Mouse (Mus musculus) embryonic facial prominence, embryonic 11.5 days (tissue): ENCODE results near the gene Prss44. TPM values are rescaled to one million over a fixed set of nuclear protein-coding genes. Genes with fewer than 3 reads are reported as not detected.

ENCODE experiments used
- ATAC-seq: fragments of 200-750 bp; cut with Nextera tagmentation; replicated peaks from 2 replicates; pipeline ENCODE4 v1.8.0; 2017; ENCODE audit warnings: low read depth; ENCODE audit not compliant: insufficient number of reproducible peaks, low FRiP score, low TSS enrichment
- DNase-seq: peaks from one replicate; pipeline ENCODE4 v3.0.0-alpha.2; 2015; ENCODE audit warnings: low spot score
- H3K27ac ChIP-seq: fragments of 300-500 bp; sonication (generic); replicated peaks from 2 replicates; pipeline ENCODE4 v1.5.1; 2014; ENCODE audit warnings: mild to moderate bottlenecking, low read depth, low read length, control low read depth
- H3K27me3 ChIP-seq: fragments of 300-500 bp; sonication (generic); 2 replicates; pipeline ENCODE4 v1.6.1; 2014; ENCODE audit warnings: mild to moderate bottlenecking, low read length, moderate library complexity, mixed read lengths; ENCODE audit not compliant: control insufficient read depth, insufficient read depth
- H3K36me3 ChIP-seq: fragments of 300-500 bp; sonication (generic); replicated peaks from 2 replicates; pipeline ENCODE4 v1.6.1; 2014; ENCODE audit warnings: low read depth, mild to moderate bottlenecking, low read length, moderate library complexity, mixed read lengths; ENCODE audit not compliant: control insufficient read depth, insufficient read depth
- H3K4me1 ChIP-seq: fragments of 300-500 bp; sonication (generic); 2 replicates; pipeline ENCODE4 v1.6.1; 2014; ENCODE audit warnings: low read length, mixed read lengths; ENCODE audit not compliant: control insufficient read depth, insufficient read depth
- H3K4me2 ChIP-seq: fragments of 300-500 bp; sonication (generic); 2 replicates; pipeline ENCODE4 v1.6.1; 2014; ENCODE audit warnings: low read depth, mild to moderate bottlenecking, control low read depth, low read length, moderate library complexity
- H3K4me3 ChIP-seq: fragments of 300-500 bp; sonication (generic); 2 replicates; pipeline ENCODE4 v1.5.1; 2014; ENCODE audit warnings: low read depth, low read length, control low read depth
- H3K9ac ChIP-seq: fragments of 300-500 bp; sonication (generic); replicated peaks from 2 replicates; pipeline ENCODE4 v1.6.1; 2014; ENCODE audit warnings: mild to moderate bottlenecking, control low read depth, low read length
- H3K9me3 ChIP-seq: fragments of 300-500 bp; sonication (generic); replicated peaks from 2 replicates; pipeline ENCODE4 v1.6.1; 2016; ENCODE audit warnings: mild to moderate bottlenecking, low read length, inconsistent platforms, mixed read lengths; ENCODE audit not compliant: control insufficient read depth
- WGBS: fragments of 180-500 bp; shearing (Covaris S2); extraction: QIAGEN DNeasy Blood & Tissue Kit; methylation state at CpG from one replicate; pipeline ENCODE4 v1.1.7; 2014; 5-methylcytosine and 5-hydroxymethylcytosine counted together
- polyA plus RNA-seq: library from polyadenylated mRNA; unstranded; fragments of >200 nt; fragmentation: Nextera tagmentation; extraction: Ambion mirVana; gene quantifications from 2 replicates; pipeline ENCODE4 v1.2.1, GENCODE M21; 2014

Prss44 gene
- polyA plus RNA-seq = not detected in 2 replicates

DNA sequence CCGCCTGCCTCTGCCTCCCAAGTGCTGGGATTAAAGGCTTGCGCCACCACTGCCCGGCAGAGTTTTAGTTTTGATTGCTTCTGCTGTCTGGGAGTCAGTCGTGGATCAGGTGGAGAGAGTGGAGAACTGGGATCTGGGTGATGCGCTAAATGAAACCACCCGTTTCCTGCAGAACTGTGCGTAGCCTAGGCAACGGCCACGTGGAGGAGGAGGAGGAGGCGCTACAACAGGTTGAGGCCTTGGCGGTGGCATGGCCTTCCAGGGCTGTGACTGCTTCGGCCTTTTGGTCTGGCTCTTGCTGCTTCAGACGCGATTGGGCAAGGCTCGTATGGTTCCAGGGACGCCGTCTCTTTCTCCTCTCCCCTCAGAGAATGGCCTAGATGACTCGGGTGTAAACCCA, at the start of gene Prss44:
Gene Prss44 (plus strand): TSS at position 206 of the 400 bp plus-strand sequence.
- WGBS = 65% methylated on average over 18 of the region's 18 CpGs
- no peak for ATAC-seq
- DNase-seq = peak; percentile 13

DNA sequence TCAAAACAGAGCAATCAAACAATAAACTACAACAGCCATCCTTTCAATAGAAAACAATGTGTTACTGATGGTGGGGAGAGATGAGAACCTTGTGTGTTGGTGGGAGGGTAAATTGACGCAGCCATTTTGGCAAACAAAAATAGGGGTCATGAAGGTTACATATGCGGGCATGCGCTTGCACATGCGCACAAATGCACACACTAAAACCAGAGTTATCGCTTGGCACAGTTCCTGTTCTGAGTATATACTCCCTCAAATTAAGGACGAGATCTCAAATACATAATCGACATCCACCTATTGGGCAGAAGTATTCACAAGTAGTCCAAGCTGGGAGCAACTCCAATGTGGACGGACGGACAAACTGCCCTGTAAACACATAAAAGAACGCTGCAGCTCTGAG, 41.5 kb upstream of the Prss44 start:
- no peak overlapping the region for H3K27ac ChIP-seq
- no peaks in the 10 kb centered on the region for H3K36me3 ChIP-seq
- H3K4me2 ChIP-seq = no peak overlapping the region
- H3K9ac ChIP-seq = no peak overlapping the region
- no peak for ATAC-seq
- no peaks in the 10 kb centered on the region for H3K27me3 ChIP-seq
- no peaks in the 10 kb centered on the region for H3K4me1 ChIP-seq
- whole genome bisulfite sequencing = 91% methylated on average over 10 of the region's 10 CpGs
- H3K4me3 ChIP-seq = no peak overlapping the region
- no peaks in the 10 kb centered on the region for H3K9me3 ChIP-seq
- DNase-seq = no peak

More for the DNA sequence above, at the start of gene Prss44:
- Histone ChIP-seq H3K36me3 (no peaks in the 10 kb centered on the region), H3K4me2 (no peak within 1 kb of the TSS), H3K27me3 (no peaks in the 10 kb centered on the region), H3K4me1 (no peaks in the 10 kb centered on the region), H3K9me3 (no peaks in the 10 kb centered on the region), H3K27ac (no peak within 1 kb of the TSS), H3K9ac (no peak within 1 kb of the TSS), H3K4me3 (no peak within 1 kb of the TSS)

DNA sequence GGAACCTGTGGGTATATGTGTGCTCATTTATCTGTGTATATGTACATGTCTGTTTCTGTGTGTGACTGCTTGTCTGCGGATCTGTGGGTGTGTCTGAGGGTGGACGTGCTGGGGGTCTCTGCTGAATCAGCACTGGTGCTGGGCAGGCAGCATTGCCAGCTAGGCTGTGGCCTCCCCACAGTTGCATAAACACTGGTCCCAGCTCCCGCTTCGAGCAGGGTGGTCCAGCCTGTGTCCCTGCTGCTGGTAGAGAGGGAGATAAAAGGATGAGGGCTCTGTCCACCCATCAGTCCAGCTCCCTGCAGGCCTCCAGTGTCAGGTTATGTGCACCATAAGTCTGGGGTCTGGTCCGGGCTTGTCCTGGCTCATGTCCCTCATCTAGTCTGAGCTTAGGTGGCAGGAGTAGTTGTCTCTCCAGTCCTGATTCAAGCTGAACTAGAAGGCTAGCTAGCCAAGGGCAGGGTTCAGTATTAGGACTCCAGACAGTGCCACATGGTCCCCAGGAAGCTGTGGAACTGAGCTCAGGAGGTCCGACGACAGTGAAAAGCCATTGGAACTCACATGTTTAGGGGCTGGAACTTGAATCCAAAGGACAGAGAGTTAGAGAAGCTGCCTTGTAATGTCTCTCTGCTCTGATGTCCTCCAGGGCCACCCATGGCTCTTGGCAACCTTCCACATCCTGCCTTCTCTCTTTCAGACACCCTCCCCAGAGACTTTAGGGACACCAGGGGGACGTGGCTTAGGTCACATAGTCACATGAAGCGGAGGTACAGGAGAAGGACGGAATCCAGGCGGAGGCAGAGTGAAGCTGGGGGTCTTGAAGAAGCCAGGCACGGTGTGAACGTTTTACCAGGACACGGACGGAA, 39.2 kb upstream of the Prss44 start:
- no peak overlapping the region for H3K4me3 ChIP-seq

DNA sequence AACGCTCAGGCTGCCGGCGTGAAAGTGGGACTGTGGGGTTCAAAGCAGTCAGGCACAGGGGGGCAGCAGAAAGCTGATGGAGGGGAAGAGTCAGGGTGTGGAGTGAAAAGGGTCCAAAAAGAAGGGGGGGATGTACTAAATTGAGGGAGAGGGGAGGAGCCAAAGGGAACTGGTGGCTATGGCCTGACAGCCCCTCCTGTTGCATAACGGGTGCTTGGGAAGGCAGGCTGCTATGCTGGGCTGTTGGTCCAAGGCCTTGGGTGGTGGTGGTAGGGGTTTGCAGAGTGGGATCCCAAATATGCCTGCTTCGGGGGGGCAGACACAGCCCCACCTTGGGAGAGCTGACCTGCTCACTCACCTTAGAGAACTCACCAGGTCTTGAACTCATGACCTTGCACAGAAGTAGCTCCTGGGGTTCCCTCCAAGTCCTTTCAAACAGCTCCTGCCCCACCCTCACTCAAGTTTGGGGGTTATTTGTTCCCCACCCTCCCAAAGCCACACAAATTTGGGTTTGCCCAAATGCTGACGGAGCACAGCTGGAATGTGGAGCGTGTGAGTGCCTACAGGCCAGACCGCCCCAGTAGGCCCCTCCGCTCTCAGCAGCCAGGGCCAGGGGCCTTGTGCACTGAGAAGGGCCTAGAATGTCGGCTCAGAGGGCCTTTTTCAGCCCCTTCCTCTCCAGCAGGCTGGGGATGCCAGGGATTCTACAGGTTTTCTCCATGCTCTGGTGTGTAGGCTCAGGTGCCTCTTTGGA, 38.3 kb upstream of the Prss44 start:
- Histone ChIP-seq H3K36me3 (no peaks in the 10 kb centered on the region), H3K27ac (no peak overlapping the region), H3K4me1 (0 out of 2 replicates have a peak, but pooled peaks cover 2% of the 10 kb centered on the region), H3K4me2 (no peak overlapping the region), H3K4me3 (no peak overlapping the region), H3K9me3 (no peaks in the 10 kb centered on the region), H3K27me3 (no peaks in the 10 kb centered on the region), H3K9ac (no peak overlapping the region; the same call in 1 of the 2 replicates)
- no peak for ATAC-seq
- WGBS = 79% methylated on average over 10 of the region's 10 CpGs
- DNase-seq = no peak

More for the DNA sequence above, 39.2 kb upstream of the Prss44 start:
- no peaks in the 10 kb centered on the region for H3K27me3 ChIP-seq
- no peak overlapping the region for H3K4me2 ChIP-seq
- DNase-seq (no peak), ATAC-seq (no peak)
- 73% methylated on average over 15 of the region's 15 CpGs for WGBS
- H3K36me3 ChIP-seq = no peaks in the 10 kb centered on the region
- H3K9me3 ChIP-seq = no peaks in the 10 kb centered on the region
- H3K9ac ChIP-seq = no peak overlapping the region
- H3K27ac ChIP-seq = no peak overlapping the region
- H3K4me1 ChIP-seq = no peaks in the 10 kb centered on the region

DNA sequence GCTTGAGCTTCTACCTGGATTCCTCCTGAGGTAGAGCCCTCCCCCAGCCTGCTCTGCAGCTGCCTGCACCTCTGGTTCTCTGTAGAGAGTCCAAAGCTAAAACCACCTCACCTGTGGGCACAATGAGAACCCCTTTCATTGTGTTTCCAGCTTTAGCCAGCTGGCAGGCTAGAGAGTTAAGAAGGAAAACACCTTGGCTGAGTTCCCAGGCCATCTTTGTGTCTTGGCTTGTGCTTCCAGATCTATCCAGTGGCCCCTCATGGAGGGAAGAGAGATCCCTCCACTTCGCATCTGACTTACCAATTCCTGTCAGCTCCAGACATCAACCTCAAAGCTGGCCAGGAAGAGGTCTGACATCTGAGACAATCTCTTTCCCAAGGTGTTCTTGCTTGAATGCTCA, 35.7 kb upstream of the Prss44 start:
- H3K4me3 ChIP-seq = no peak overlapping the region
- H3K36me3 ChIP-seq = no peaks in the 10 kb centered on the region
- no peaks in the 10 kb centered on the region for H3K27me3 ChIP-seq
- no peak for DNase-seq
- WGBS = 80% methylated on average over 1 of the region's 1 CpGs
- H3K27ac ChIP-seq = no peak overlapping the region
- H3K4me2 ChIP-seq = no peak overlapping the region
- H3K9ac ChIP-seq = no peak overlapping the region
- no peak for ATAC-seq
- H3K4me1 ChIP-seq = peaks cover 3% of the 10 kb centered on the region; the same call in 1 of the 2 replicates
- no peaks in the 10 kb centered on the region for H3K9me3 ChIP-seq

DNA sequence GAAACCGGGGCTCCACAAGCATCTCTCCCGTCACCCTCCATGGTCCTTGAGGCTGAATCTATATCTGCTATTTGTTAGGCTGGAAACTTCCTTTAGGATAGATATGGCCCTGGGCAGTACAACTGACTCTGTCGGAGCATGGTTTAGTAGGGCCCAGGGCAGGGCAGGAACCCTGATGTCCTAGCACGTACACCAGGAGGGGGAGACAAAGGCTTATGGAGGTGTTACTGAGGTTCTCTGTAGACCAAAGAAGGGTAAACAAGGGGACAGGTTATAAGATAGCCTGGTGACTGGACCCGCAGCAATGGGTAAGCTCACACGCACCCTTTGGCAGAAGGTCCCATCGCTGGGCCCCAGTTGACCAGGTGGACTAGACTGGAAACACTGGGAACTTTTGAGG, 35.2 kb upstream of the Prss44 start:
- no peak overlapping the region for H3K27ac ChIP-seq
- DNase-seq (no peak), ATAC-seq (no peak)
- no peaks in the 10 kb centered on the region for H3K27me3 ChIP-seq
- no peak overlapping the region for H3K4me3 ChIP-seq
- H3K36me3 ChIP-seq = no peaks in the 10 kb centered on the region
- 82% methylated on average over 7 of the region's 7 CpGs for WGBS
- H3K9ac ChIP-seq = no peak overlapping the region
- H3K4me2 ChIP-seq = no peak overlapping the region
- no peaks in the 10 kb centered on the region for H3K9me3 ChIP-seq
- H3K4me1 ChIP-seq = peaks cover 3% of the 10 kb centered on the region; the same call in 1 of the 2 replicates

DNA sequence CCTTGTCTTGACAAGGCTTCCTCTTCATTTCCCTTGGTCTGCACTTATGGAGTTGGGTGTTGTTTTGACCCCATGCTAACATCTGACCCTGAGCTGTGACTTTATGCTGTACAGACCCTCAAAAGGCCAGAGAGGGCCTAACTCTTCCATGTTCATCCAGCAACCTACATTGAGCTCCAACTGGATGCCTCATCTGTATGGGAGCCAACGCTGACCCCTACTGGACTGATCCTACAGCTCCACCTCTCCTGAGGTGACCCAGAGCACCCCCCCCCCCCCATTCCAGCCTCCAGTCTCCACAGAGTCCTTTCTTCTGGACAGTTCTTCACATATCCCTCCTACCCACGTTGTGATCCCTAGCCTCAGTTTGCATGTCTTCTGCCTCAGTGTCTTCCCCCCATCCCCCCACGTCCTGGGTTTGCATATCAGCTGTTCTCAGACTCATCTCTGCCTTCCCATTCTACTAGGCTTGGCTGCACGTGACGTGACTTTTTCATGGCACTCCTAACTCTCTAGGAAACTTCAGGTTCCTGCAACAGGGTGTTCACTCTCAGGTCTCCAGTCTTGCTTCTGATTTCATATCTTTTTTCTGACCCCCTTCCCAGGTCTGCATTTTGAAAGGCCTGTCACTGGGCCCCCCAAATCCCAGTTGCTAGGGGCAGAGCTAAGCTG, 34.4 kb upstream of the Prss44 start:
- 57% methylated on average over 5 of the region's 5 CpGs for WGBS
- Histone ChIP-seq H3K4me1 (peaks cover 3% of the 10 kb centered on the region; the same call in 1 of the 2 replicates), H3K27me3 (no peaks in the 10 kb centered on the region), H3K4me2 (no peak overlapping the region), H3K9me3 (no peaks in the 10 kb centered on the region), H3K36me3 (no peaks in the 10 kb centered on the region), H3K27ac (no peak overlapping the region), H3K4me3 (no peak overlapping the region), H3K9ac (no peak overlapping the region)
- DNase-seq (peak; percentile 47), ATAC-seq (no peak)
